Mouse (Mus musculus) midbrain, embryonic 12.5 days (tissue): ENCODE measurements at regions not wholly inside any gene's neighbourhood (a gene's known extent, or its start where the extent isn't known, plus 50 kb on each side); places are given as distances from the start of the nearest gene placed in this dataset.
"Not testable (repeated sequence)": the region's sequence is repeated elsewhere in the genome, so short reads cannot be mapped to it uniquely, and the experiment has no call there.

ENCODE experiments used
- ATAC-seq: fragments of 200-750 bp; cut with Nextera tagmentation; 2 replicates; pipeline ENCODE4 v1.8.0; 2017; ENCODE audit warnings: low read depth, moderate TSS enrichment, moderate library complexity; ENCODE audit not compliant: low FRiP score
- H3K27ac ChIP-seq: fragments of 300-500 bp; sonication (generic); replicated peaks from 2 replicates; pipeline ENCODE4 v1.5.1; 2016; ENCODE audit warnings: mild to moderate bottlenecking
- H3K27me3 ChIP-seq: fragments of 300-500 bp; sonication (generic); 2 replicates; pipeline ENCODE4 v1.6.1; 2016; ENCODE audit warnings: mild to moderate bottlenecking
- H3K36me3 ChIP-seq: fragments of 300-500 bp; sonication (generic); 2 replicates; pipeline ENCODE4 v1.6.1; 2016
- H3K4me1 ChIP-seq: fragments of 300-500 bp; sonication (generic); 2 replicates; pipeline ENCODE4 v1.6.1; 2016
- H3K4me2 ChIP-seq: fragments of 300-500 bp; sonication (generic); replicated peaks from 2 replicates; pipeline ENCODE4 v1.6.1; 2016; ENCODE audit warnings: mild to moderate bottlenecking, moderate library complexity
- H3K4me3 ChIP-seq: fragments of 300-500 bp; sonication (generic); 2 replicates; pipeline ENCODE4 v1.5.1; 2016; ENCODE audit warnings: mild to moderate bottlenecking
- H3K9ac ChIP-seq: fragments of 300-500 bp; sonication (generic); replicated peaks from 2 replicates; pipeline ENCODE4 v1.6.1; 2016; ENCODE audit warnings: mild to moderate bottlenecking, moderate library complexity
- H3K9me3 ChIP-seq: fragments of 300-500 bp; sonication (generic); 2 replicates; pipeline ENCODE4 v1.6.1; 2016; ENCODE audit warnings: mild to moderate bottlenecking
- WGBS: fragments of 180-500 bp; shearing (Covaris S2); methylation state at CpG from one replicate; pipeline ENCODE4 v1.1.7; 2016; 5-methylcytosine and 5-hydroxymethylcytosine counted together

DNA sequence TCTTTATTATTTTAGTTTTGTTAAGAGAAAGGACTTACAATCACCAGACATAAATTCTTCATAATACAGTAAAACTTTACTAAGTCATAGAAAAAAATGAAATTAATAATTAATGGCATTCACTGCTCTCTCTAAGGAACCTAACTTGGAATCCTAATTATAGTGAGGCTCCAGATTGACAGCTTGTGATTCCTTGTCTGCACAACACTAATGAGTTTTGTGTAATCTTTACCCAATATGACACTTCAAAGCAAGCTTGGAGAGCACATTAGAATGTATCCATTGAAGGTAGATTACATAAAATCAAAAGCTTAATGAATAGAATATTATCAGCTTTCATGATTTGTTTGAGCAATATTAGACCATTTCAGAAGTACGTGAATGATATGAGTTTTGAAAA, 1914.7 kb downstream of the Efna5 start:
- 61% methylated on average over 1 of the region's 1 CpGs for WGBS
- no peak overlapping the region for H3K4me3 ChIP-seq
- H3K27ac ChIP-seq, result no peak overlapping the region
- no peak overlapping the region for H3K9ac ChIP-seq
- no peak for ATAC-seq
- no peaks in the 10 kb centered on the region for H3K4me1 ChIP-seq
- H3K36me3 ChIP-seq, result no peaks in the 10 kb centered on the region
- no peak overlapping the region for H3K4me2 ChIP-seq
- H3K27me3 ChIP-seq, result no peaks in the 10 kb centered on the region
- H3K9me3 ChIP-seq, result no peaks in the 10 kb centered on the region

DNA sequence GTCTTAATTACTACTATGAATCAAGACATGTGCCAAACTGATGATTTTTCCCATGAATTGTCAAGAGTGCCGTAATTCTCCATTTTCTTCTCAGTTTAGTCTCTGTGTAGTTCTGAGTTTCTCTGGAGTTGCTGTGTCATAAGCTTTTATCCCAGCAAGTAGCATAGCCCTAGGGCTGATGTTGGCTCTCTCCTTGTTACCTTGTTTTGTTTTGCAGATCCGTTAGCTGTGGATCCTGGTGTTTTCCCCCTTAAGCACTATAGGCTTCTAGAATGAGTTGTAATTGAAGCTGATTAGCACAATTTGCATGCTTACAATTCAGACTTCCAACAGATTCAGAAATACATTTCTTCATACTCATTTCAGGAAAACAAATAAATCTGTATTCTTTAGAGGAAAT, 1915.5 kb downstream of the Efna5 start:
- H3K27me3 ChIP-seq, result no peaks in the 10 kb centered on the region
- no peaks in the 10 kb centered on the region for H3K9me3 ChIP-seq
- H3K4me3 ChIP-seq, result no peak overlapping the region
- no peaks in the 10 kb centered on the region for H3K4me1 ChIP-seq
- H3K9ac ChIP-seq, result no peak overlapping the region
- H3K36me3 ChIP-seq, result no peaks in the 10 kb centered on the region
- H3K27ac ChIP-seq, result no peak overlapping the region
- no peak overlapping the region for H3K4me2 ChIP-seq
- ATAC-seq, result no peak
- 56% methylated on average over 2 of the region's 2 CpGs for WGBS

DNA sequence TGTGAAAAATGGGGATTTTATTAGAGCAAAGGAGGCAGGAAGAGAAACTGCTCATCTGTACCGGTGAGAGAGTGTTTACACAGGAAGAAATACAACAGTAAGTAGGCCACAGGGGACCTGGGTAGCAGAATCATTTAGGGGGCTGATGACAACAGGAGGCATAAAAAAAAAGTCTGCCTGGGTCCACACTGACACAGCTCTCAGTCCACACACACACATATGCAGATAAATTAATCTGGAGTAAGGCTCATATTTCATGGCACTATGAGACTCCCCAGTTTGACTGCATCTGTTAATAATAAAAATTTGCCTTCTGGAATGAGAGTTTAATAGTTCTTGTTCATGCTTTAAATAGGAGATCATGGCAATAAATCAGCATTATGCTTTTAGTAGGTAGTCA, 1929.7 kb downstream of the Efna5 start:
- no peak overlapping the region for H3K4me3 ChIP-seq
- no peak overlapping the region for H3K27ac ChIP-seq
- WGBS, result 56% methylated on average over 1 of the region's 1 CpGs
- H3K9me3 ChIP-seq, result no peaks in the 10 kb centered on the region
- no peaks in the 10 kb centered on the region for H3K27me3 ChIP-seq
- H3K9ac ChIP-seq, result no peak overlapping the region
- ATAC-seq, result no peak
- H3K4me2 ChIP-seq, result no peak overlapping the region
- H3K36me3 ChIP-seq, result no peaks in the 10 kb centered on the region
- H3K4me1 ChIP-seq, result no peaks in the 10 kb centered on the region

DNA sequence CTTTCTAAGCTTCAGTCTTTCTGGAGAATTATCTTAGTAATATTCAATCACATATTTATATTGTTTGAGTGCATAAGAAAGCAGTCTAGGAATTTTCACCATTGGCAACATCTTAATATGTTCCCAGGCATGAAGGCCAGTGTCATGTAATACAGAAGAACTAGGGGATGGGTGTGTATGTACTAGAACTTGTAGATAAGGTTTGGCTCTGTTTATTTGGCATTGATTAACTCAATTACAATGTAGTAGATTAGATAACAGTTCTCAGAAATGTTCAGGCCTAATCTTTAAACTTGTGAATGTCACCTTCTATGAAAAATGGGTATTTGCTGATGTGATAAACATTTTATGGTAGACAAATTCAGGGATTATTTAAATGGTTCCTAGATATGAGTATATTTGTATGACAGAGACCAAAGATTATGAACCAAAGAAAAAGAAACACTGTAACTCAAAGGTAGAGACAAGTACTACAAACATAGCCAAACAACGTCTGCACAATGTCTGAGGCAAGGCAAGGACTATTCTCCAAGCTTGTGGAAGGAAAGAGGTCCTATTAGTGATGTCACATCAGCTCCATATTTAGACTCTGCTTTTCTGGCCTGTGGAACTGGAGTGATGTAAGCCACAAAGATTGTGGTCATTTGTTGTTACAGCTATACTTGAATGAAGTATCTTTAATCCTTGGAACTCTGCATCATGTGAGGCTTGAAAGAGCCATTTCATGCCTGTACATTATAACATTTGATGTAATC, 1924.8 kb upstream of the Nudt12 start:
- no peak for ATAC-seq
- no peak overlapping the region for H3K4me3 ChIP-seq
- H3K4me1 ChIP-seq, result no peaks in the 10 kb centered on the region
- H3K27ac ChIP-seq, result no peak overlapping the region
- no peaks in the 10 kb centered on the region for H3K27me3 ChIP-seq
- no peak overlapping the region for H3K9ac ChIP-seq
- no peaks in the 10 kb centered on the region for H3K36me3 ChIP-seq
- 71% methylated on average over 1 of the region's 1 CpGs for WGBS
- H3K9me3 ChIP-seq, result no peaks in the 10 kb centered on the region
- H3K4me2 ChIP-seq, result no peak overlapping the region

DNA sequence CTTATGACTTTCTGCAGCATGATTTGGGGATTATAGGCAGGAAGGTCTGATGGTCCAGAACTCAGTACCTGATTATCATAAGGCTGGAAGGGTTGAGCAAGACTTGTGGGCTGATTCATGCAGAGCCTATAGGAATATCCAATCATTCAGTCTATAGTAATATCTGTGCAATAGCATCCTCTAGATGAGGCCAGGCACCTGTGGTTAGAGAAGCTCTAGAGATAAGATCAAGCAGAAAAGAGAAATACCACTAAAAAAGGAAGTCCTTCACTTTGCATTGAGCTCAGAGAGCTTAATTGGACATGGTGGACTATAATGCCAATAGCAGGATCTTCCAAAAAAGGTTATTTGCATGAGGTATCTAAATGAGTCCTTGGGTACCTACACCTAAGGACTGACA, 1921.1 kb upstream of the Nudt12 start:
- Histone ChIP-seq H3K27ac (no peak overlapping the region), H3K9ac (no peak overlapping the region), H3K4me2 (no peak overlapping the region), H3K9me3 (no peaks in the 10 kb centered on the region), H3K4me3 (no peak overlapping the region), H3K36me3 (no peaks in the 10 kb centered on the region), H3K27me3 (no peaks in the 10 kb centered on the region), H3K4me1 (no peaks in the 10 kb centered on the region)
- ATAC-seq, result no peak

DNA sequence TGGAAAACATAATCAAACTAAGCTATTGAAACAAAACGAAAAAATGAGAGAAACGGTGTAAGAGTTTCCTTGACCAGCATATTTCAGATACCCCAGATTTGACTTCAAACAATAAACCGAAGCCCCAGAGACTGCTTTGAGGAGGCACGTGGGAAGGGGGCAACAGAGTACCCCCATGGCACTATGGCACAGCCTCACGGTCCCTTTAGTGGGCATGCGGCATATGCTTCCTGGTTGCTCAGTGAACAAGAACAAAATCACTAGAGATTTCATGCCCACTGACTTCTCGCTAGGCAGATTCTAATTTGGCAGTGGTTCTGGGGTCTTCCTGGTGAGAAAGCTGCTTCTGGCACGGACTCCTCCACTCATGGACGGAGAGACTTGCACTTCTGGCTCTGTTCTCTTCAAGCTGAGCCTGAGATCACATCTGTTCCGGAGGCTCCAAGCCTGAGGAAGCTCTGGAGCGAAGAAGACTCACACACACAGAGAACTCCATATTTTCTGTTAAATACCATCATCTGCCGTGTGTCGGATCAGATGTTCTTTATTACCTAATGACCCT, 1912.7 kb upstream of the Nudt12 start:
- H3K9me3 ChIP-seq, result no peaks in the 10 kb centered on the region
- no peaks in the 10 kb centered on the region for H3K4me1 ChIP-seq
- H3K9ac ChIP-seq, result no peak overlapping the region
- H3K36me3 ChIP-seq, result no peaks in the 10 kb centered on the region
- no peak overlapping the region for H3K4me3 ChIP-seq
- H3K27ac ChIP-seq, result no peak overlapping the region
- WGBS, result 91% methylated on average over 13 of the region's 13 CpGs
- H3K27me3 ChIP-seq, result no peaks in the 10 kb centered on the region
- ATAC-seq, result no peak
- no peak overlapping the region for H3K4me2 ChIP-seq

DNA sequence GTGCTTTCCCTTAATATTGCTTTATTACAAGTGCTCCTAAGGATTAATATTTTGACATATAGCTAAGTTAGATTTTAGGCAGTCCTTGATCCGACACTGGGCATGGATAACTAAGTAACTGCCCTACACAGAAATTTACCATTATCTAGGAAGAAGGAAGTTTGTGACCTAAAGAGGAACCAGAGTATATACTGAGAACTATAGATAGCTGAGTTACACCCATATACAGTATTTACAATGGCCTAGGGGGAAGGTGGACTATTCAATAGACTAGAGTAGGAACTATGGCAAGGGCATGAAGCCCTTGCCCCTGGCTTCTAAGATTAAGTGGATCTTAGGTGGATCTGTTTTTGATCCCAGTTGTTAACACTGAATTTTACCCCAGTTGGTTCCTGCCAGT, 1869.5 kb upstream of the Nudt12 start:
- H3K9me3 ChIP-seq, H3K4me2 ChIP-seq, H3K4me3 ChIP-seq, H3K27me3 ChIP-seq, H3K9ac ChIP-seq, H3K36me3 ChIP-seq, ATAC-seq, H3K4me1 ChIP-seq, H3K27ac ChIP-seq: not testable (repeated sequence)
- 97% methylated on average over 1 of the region's 1 CpGs for WGBS

DNA sequence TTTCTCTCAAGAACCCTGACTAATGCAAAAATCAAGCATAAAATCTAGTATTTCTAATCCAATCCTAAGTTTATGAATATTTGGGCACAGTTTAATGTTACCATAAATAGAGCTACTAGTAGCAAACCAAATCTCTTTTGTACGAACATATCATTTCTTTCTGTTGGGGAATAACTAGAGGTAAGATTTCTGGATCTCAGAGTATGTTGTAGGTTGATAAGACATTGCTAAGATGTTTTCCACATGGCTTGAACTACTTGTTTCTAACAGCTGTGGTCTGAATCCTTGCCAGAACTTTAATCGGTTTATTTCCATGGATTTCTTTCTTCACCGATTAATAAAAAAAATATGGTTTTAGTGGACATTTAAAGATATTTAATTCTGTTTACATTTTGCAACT, 1844.3 kb upstream of the Nudt12 start:
- H3K4me1 ChIP-seq, result no peaks in the 10 kb centered on the region
- H3K9me3 ChIP-seq, result no peaks in the 10 kb centered on the region
- H3K27ac ChIP-seq, result no peak overlapping the region
- H3K36me3 ChIP-seq, result no peaks in the 10 kb centered on the region
- no peak overlapping the region for H3K4me2 ChIP-seq
- H3K4me3 ChIP-seq, result no peak overlapping the region
- H3K9ac ChIP-seq, result no peak overlapping the region
- H3K27me3 ChIP-seq, result no peaks in the 10 kb centered on the region
- ATAC-seq, result no peak
- 93% methylated on average over 3 of the region's 3 CpGs for WGBS

DNA sequence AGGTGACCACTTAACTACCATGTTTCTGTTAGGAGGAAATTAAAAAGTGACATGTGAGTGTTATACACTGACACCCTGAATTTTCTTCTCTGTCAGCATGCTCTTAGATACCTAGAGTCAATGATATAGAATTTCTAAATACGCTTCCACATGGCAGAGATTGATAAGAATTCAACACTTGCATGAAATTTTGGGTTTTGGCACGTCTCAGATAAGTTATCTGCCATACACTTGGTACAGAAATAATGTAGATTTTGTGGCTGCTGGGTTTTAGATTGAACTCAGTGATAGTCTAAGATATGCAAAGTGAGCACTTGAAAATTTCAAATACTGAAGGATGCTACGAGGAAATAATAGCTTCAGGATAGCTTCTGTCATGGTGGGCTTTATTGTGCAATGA, 1841.5 kb upstream of the Nudt12 start:
- no peak overlapping the region for H3K4me2 ChIP-seq
- H3K4me1 ChIP-seq, result no peaks in the 10 kb centered on the region
- ATAC-seq, result no peak
- 82% methylated on average over 3 of the region's 3 CpGs for WGBS
- no peaks in the 10 kb centered on the region for H3K9me3 ChIP-seq
- H3K27ac ChIP-seq, result no peak overlapping the region
- H3K36me3 ChIP-seq, result no peaks in the 10 kb centered on the region
- H3K27me3 ChIP-seq, result no peaks in the 10 kb centered on the region
- H3K9ac ChIP-seq, result no peak overlapping the region
- no peak overlapping the region for H3K4me3 ChIP-seq

DNA sequence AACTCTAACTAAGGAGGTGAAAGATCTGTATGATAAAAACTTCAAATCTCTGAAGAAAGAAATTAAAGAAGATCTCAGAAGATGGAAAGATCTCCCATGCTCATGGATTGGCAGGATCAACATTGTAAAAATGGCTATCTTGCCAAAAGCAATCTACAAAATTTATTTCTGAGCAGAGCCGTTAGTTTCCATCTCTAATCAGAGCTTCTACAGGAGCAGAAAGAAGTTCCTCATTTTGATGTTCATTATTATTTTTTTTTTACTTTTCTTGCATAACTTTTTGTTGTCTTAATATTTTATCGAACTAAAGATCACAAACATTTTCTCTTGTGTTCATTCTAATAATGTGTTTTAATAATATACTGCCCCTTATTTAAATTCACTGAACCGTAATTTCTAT, 1825.6 kb upstream of the Nudt12 start:
- H3K4me3 ChIP-seq, H3K4me2 ChIP-seq, H3K4me1 ChIP-seq, H3K36me3 ChIP-seq, H3K9me3 ChIP-seq, H3K27me3 ChIP-seq, H3K9ac ChIP-seq, H3K27ac ChIP-seq, ATAC-seq: not testable (repeated sequence)
- 95% methylated on average over 3 of the region's 3 CpGs for WGBS

DNA sequence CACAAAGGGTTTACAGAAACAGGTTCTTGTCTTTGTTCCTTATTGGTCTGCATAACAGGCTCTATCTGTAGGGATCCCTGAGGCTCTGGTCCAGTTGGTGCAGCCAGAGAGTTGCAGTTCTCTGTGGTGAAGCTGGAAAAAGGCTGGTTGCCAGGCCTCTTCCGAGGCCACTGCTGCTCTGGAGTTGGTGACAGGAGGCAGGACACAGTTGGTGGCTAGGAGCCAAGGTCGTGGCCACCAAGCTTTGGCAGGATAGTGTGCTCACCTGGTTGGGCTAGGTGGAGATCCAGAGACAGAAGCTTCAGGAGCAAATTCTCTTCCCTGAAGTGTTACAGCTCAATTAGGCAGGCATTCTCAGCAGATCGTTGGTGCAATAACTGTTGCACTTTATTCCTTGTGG, 1819.4 kb upstream of the Nudt12 start:
- Histone ChIP-seq H3K36me3 (no peaks in the 10 kb centered on the region), H3K27me3 (no peaks in the 10 kb centered on the region), H3K4me3 (no peak overlapping the region), H3K4me1 (no peaks in the 10 kb centered on the region), H3K9me3 (no peaks in the 10 kb centered on the region), H3K9ac (no peak overlapping the region), H3K4me2 (no peak overlapping the region), H3K27ac (no peak overlapping the region)
- WGBS, result 89% methylated on average over 3 of the region's 3 CpGs
- no peak for ATAC-seq

DNA sequence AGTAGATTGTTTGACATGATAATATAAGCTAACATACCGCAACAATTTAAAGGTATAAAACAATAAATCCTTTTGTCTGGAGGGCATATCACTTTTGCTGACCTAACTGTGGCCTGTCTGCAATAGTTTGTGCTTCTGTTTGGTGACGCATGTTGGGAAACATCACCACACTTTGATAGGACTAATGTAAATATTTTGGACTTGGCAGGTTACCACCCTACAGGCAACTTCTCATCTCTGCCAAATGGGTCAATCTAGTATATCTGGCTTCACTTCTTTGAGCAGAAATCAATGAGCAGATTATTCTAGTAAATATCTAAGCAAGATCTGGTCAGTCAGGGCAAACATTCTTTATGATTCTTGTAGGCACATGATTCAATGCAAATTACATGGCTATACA, 1817.3 kb upstream of the Nudt12 start:
- Histone ChIP-seq H3K27me3 (no peaks in the 10 kb centered on the region), H3K27ac (no peak overlapping the region), H3K9me3 (no peaks in the 10 kb centered on the region), H3K4me1 (no peaks in the 10 kb centered on the region), H3K4me3 (no peak overlapping the region), H3K36me3 (no peaks in the 10 kb centered on the region), H3K9ac (no peak overlapping the region), H3K4me2 (no peak overlapping the region)
- no peak for ATAC-seq
- WGBS, result 94% methylated on average over 2 of the region's 2 CpGs
